Comparison of ENCODE assay signal across 17 mouse cellular contexts in genomic region chr5:25544566-25544965, GRCm38 (mm10). TPM values are rescaled to one million over a fixed set of nuclear protein-coding genes. Genes with fewer than 3 reads are reported as not detected.
DNase-seq lines count a peak whose midpoint lies in the region; ATAC-seq lines count a peak whose summit lies in the region.
"Had no signal": no experiment of that assay in that cellular context is flagged by ENCODE, and none has a peak within 500 bp of the region (broad histone marks: within the 10 kb centered on the region; RNA-seq: fewer than 3 reads in every experiment).

No protein-coding gene starts in this region.

- H3K4me2 ChIP-seq in limb, embryonic 15.5 days = no peak overlapping the region
- H3K4me2 ChIP-seq in intestine, embryonic 15.5 days (replicated peaks) = no peak overlapping the region
- H3K4me2 ChIP-seq: heart, embryonic 15.5 days; hindbrain, embryonic 15.5 days; midbrain, embryonic 12.5 days had no signal

- no peaks in the 10 kb centered on the region for H3K9me3 ChIP-seq in limb, embryonic 15.5 days
- H3K9me3 ChIP-seq in intestine, embryonic 15.5 days = no peaks in the 10 kb centered on the region
- H3K9me3 ChIP-seq: heart, embryonic 15.5 days; hindbrain, embryonic 15.5 days had no signal

- H3K27me3 ChIP-seq in limb, embryonic 15.5 days = no peaks in the 10 kb centered on the region
- no peaks in the 10 kb centered on the region for H3K27me3 ChIP-seq in intestine, embryonic 15.5 days (replicated peaks)
- H3K27me3 ChIP-seq: heart, embryonic 15.5 days; hindbrain, embryonic 15.5 days; midbrain, embryonic 12.5 days had no signal

- H3K27ac ChIP-seq in limb, embryonic 15.5 days = peak overlapping the region; percentile 27; the same call in 1 of the 2 replicates
- no peak overlapping the region for H3K27ac ChIP-seq in intestine, embryonic 15.5 days
- H3K27ac ChIP-seq: heart, embryonic 15.5 days; hindbrain, embryonic 15.5 days; midbrain, embryonic 12.5 days had no signal

- H3K9ac ChIP-seq in limb, embryonic 15.5 days = no peak overlapping the region
- H3K9ac ChIP-seq in intestine, embryonic 15.5 days = no peak overlapping the region
- H3K9ac ChIP-seq: heart, embryonic 15.5 days; hindbrain, embryonic 15.5 days; midbrain, embryonic 12.5 days had no signal

- WGBS in limb, embryonic 15.5 days = 73% methylated on average over 5 of the region's 5 CpGs
- WGBS in intestine, embryonic 15.5 days = 79% methylated on average over 5 of the region's 5 CpGs

- peaks cover 8% of the 10 kb centered on the region for H3K4me1 ChIP-seq in limb, embryonic 15.5 days
- no peaks in the 10 kb centered on the region for H3K4me1 ChIP-seq in intestine, embryonic 15.5 days (replicated peaks)
- H3K4me1 ChIP-seq: heart, embryonic 15.5 days; hindbrain, embryonic 15.5 days; midbrain, embryonic 12.5 days had no signal

- ATAC-seq in limb, embryonic 15.5 days (ENCODE audit: insufficient number of reproducible peaks, low FRiP score, low TSS enrichment, low read depth) = peak; percentile 31
- no peak for ATAC-seq in intestine, embryonic 15.5 days
- ATAC-seq: forebrain, embryonic 16.5 days had no signal

- no peak overlapping the region for H3K4me3 ChIP-seq in limb, embryonic 15.5 days
- H3K4me3 ChIP-seq in intestine, embryonic 15.5 days (replicated peaks) = no peak overlapping the region
- H3K4me3 ChIP-seq: heart, embryonic 15.5 days; hindbrain, embryonic 15.5 days; midbrain, embryonic 12.5 days; myocyte had no signal

- peak; percentile 24 for DNase-seq in adrenal gland, adult 2 months
- no peak for DNase-seq in adrenal gland, adult 18-20 months (ENCODE audit: low spot score in 2 of 2)
- DNase-seq in heart, adult 18-20 months = peak; percentile 34 to 42
- no peak for DNase-seq in heart, postnatal 4 days
- peak; percentile 26 for DNase-seq in lung, postnatal 36 days
- DNase-seq in lung, postnatal 25 days (ENCODE audit: low spot score) = no peak
- DNase-seq: kidney, adult 8-10 months; liver; right cerebral cortex, postnatal 25 days had no signal

- no peaks in the 10 kb centered on the region for H3K36me3 ChIP-seq in limb, embryonic 15.5 days
- H3K36me3 ChIP-seq in intestine, embryonic 15.5 days = no peaks in the 10 kb centered on the region
- H3K36me3 ChIP-seq: heart, embryonic 15.5 days; hindbrain, embryonic 15.5 days; midbrain, embryonic 12.5 days had no signal

RNA-seq across cellular contexts. Expression of gene Cct8l1, which starts 28.7 kb away (rescaled TPM):
- total RNA-seq in adrenal gland, adult 2 months (2021) = not detected
- not detected in 2 replicates for polyA plus RNA-seq in adrenal gland, adult 2 months (2012; rRNA removed)
- under 1 TPM in 1 of 2 experiments, not detected in 1; 0.17 TPM for total RNA-seq in adrenal gland, adult 18-20 months (2021)
- under 1 TPM in 1 of 2 experiments, not detected in 1; 0.13 TPM for total RNA-seq in heart, adult 18-20 months (2021)
- total RNA-seq in heart, postnatal 4 days (2021) = not detected
- 0.09 TPM in 1 of 2 replicates, not detected in the other for polyA plus RNA-seq in limb, embryonic 15.5 days (2015; fragmentation: Nextera tagmentation; extraction: Ambion mirVana)
- polyA plus RNA-seq in intestine, embryonic 15.5 days (2015; fragmentation: Nextera tagmentation; extraction: Ambion mirVana) = 0.11 TPM in 1 of 2 replicates, not detected in the other
- polyA plus RNA-seq: forebrain, embryonic 16.5 days; heart, embryonic 15.5 days; large intestine, adult 2 months; midbrain, embryonic 12.5 days; myocyte had no signal

RNA-seq across cellular contexts. Expression of gene Kmt2c, which starts 46.0 kb away (rescaled TPM):
- 10 to 100 TPM; 42.7 to 54.1 TPM for total RNA-seq in adrenal gland, adult 2 months (2021)
- polyA plus RNA-seq in adrenal gland, adult 2 months (2012; rRNA removed) = 6.8 and 8.3 TPM in 2 replicates
- 10 to 100 TPM; 45.0 to 49.1 TPM for total RNA-seq in adrenal gland, adult 18-20 months (2021)
- total RNA-seq in heart, adult 18-20 months (2021) = 10 to 100 TPM; 41.8 to 45.0 TPM
- total RNA-seq in heart, postnatal 4 days (2021) = 10 to 100 TPM; 45.2 to 45.5 TPM
- 11.9 and 13.4 TPM in 2 replicates for polyA plus RNA-seq in limb, embryonic 15.5 days (2015; fragmentation: Nextera tagmentation; extraction: Ambion mirVana)
- polyA plus RNA-seq in intestine, embryonic 15.5 days (2015; fragmentation: Nextera tagmentation; extraction: Ambion mirVana) = 11.5 and 11.8 TPM in 2 replicates

Comparison
In these comparisons a context has a peak if more than half of its experiments do, and no peak if none do; other contexts are left out.
1. DNase-seq: peak in adrenal gland, adult 2 months (single experiment), heart, adult 18-20 months (2 of 2) and lung, postnatal 36 days (single experiment); none in adrenal gland, adult 18-20 months (0 of 2), heart, postnatal 4 days (single experiment) and lung, postnatal 25 days (single experiment).